Mouse (Mus musculus): ENCODE data around the gene Bbs4. TPM values are rescaled to one million over a fixed set of nuclear protein-coding genes. Genes with fewer than 3 reads are reported as not detected.

The Bbs4 gene
- polyA plus RNA-seq, 1 experiment from 2014 or later = 37.7 TPM

- H3K4me1 ChIP-seq (ENCODE audit: control insufficient read depth, insufficient read depth, low read length) = no peaks in the 10 kb centered on the region
- H3K9ac ChIP-seq (replicated peaks; ENCODE audit: low read depth, low read length) = no peak overlapping the region
- 83% methylated on average over 19 of the region's 19 CpGs for WGBS
- ATAC-seq (ENCODE audit: low read depth) = no peak
- H3K36me3 ChIP-seq (ENCODE audit: control insufficient read depth, insufficient read depth, low read length) = no peaks in the 10 kb centered on the region
- H3K27ac ChIP-seq (ENCODE audit: low read depth, low read length) = no peak overlapping the region
- no peak overlapping the region for H3K4me2 ChIP-seq (ENCODE audit: low read depth, low read length)
- no peaks in the 10 kb centered on the region for H3K9me3 ChIP-seq (ENCODE audit: control insufficient read depth, low read length)
- no peaks in the 10 kb centered on the region for H3K27me3 ChIP-seq (ENCODE audit: control insufficient read depth, insufficient read depth, low read length)
- H3K4me3 ChIP-seq (ENCODE audit: low read depth, low read length) = no peak overlapping the region
These were observed 78.4 kb downstream of the Bbs4 start for GRCm38 (mm10) chr9:59274846-59275455.

DNA sequence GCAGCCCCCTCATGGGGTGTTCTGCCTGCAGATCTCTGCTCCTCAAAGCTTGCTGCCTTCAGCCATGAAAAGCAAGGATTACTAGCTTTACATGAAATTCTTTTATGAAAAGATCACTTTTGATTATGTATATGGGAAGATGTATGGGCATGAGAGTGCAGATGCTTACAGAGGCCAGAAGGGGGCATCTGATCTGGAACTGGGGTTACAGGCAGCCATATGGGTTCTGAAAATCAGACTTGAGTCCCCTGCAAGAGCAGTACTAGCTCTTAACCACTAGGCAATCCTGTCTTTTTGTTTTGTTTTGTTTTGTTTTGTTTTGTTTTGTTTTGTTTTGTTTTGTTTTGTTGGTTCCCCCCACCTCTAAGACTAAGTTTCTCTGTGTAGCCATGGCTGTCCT, 80.1 kb downstream of the Bbs4 start:
- H3K4me1 ChIP-seq (ENCODE audit: control insufficient read depth, insufficient read depth, low read length) = no peaks in the 10 kb centered on the region
- no peaks in the 10 kb centered on the region for H3K9me3 ChIP-seq (ENCODE audit: control insufficient read depth, low read length)
- H3K27ac ChIP-seq (ENCODE audit: low read depth, low read length) = no peak overlapping the region
- ATAC-seq (ENCODE audit: low read depth) = no peak
- no peak overlapping the region for H3K4me3 ChIP-seq (ENCODE audit: low read depth, low read length)
- H3K9ac ChIP-seq (replicated peaks; ENCODE audit: low read depth, low read length) = no peak overlapping the region
- H3K27me3 ChIP-seq (ENCODE audit: control insufficient read depth, insufficient read depth, low read length) = no peaks in the 10 kb centered on the region
- no peak overlapping the region for H3K4me2 ChIP-seq (ENCODE audit: low read depth, low read length)
- no peaks in the 10 kb centered on the region for H3K36me3 ChIP-seq (ENCODE audit: control insufficient read depth, insufficient read depth, low read length)

Other genes with a start within 250 kb of the Bbs4 start
- 22.1 and 28.8 TPM in 2 replicates for gene Adpgk, start 62.0 kb downstream of the Bbs4 start, polyA plus RNA-seq (2014; fragmentation: Nextera tagmentation; extraction: Ambion mirVana)
- 17.7 and 20.0 TPM in 2 replicates for gene Arih1, start 133.1 kb upstream of the Bbs4 start, polyA plus RNA-seq (2014; fragmentation: Nextera tagmentation; extraction: Ambion mirVana)
- gene Hexa, start 186.0 kb upstream of the Bbs4 start, polyA plus RNA-seq (2014; fragmentation: Nextera tagmentation; extraction: Ambion mirVana) = 49.0 and 63.3 TPM in 2 replicates
- gene Tmem202, start 186.3 kb upstream of the Bbs4 start, polyA plus RNA-seq (2014; fragmentation: Nextera tagmentation; extraction: Ambion mirVana) = 0.68 and 0.94 TPM in 2 replicates
- gene Celf6, start 224.4 kb upstream of the Bbs4 start, polyA plus RNA-seq (2014; fragmentation: Nextera tagmentation; extraction: Ambion mirVana) = 28.8 and 34.8 TPM in 2 replicates

Data from neural tube, embryonic 14.5 days (tissue).